Mouse (Mus musculus) fat pad, adult 2 months (tissue): ENCODE data around the gene Gm10639.
A peak's percentile ranks its signal among the peaks of the same experiment; 100 is the strongest.
"Not testable (repeated sequence)": the region's sequence is repeated elsewhere in the genome, so short reads cannot be mapped to it uniquely, and the experiment has no call there.

Experiments
- DNase-seq: peaks from one replicate; pipeline ENCODE4 v3.0.0-alpha.2; 2011; ENCODE audit warnings: low read depth, low spot score; ENCODE audit errors: extremely low read depth

Gene Gm10639

GRCm38 (mm10) chr9:78289723-78290122, at the start of gene Gm10639:
Gene Gm10639, plus strand, starts transcription at chr9:78289923.
- peak; percentile 14 for DNase-seq

- not testable (repeated sequence) for DNase-seq
These were observed 33.8 kb upstream of the Gm10639 start for GRCm38 (mm10) chr9:78255683-78256470.

DNA sequence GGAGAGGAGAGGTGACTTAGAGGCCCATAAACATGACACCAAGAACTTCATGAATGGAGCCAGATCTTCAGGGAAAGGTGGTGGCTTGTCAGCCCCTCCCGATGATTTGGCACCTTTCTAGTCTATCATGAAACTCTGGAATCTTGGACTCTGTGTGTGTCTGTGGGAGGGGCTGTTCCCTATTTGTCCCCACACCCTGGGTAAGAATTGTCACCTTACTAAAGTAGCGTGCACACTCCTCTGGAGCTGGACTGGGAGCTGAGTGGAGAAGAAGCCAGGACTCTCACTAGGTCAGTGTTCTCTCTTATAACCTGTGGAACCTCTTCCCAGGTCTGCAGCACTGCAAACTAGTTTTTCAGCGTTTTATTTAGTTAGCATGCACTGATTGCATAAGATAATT, 32.8 kb upstream of the Gm10639 start, which contains the start of gene Gm3776:
Gm3776 (plus strand) TSS at position 216 of the 400 bp plus-strand sequence.
- DNase-seq: not testable (repeated sequence)

DNA sequence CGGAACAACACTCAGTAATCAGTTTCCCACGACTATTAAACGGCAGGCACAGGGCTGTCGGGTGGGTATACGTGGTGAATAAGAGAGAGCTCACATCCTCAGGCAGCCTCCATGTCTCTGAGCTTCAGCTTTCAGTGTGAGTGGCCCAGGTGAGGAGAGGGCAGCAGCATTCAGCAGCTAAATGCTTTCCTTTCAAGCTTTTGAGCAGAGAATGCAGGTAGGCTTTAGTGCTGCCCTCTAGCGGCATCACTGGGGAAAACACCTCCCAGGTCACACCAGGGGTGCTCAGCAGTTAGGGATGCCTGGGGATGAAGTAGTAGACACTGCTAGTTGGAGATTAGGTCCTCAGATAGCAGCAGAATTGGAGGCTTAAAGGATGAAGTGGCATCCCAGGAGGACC, 30.0 kb upstream of the Gm10639 start:
- DNase-seq: not testable (repeated sequence)

DNA sequence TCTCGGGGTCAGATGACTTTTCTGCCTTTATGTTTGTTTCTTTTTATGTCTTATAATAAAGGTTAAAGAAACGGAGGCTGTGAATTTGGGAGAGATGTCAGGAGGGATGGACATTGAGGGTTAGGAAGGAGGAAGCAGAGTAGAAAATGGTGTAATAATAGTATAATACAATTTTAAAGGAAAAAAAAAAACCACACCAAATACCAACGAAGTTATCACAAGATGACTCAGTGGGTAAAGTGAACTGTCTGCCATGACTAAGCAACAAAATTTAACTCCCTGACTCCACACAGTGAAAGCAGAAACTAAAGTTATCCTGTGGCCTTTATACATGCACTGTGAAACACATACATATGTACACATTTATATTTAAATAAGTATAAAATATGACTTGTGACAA, 18.8 kb upstream of the Gm10639 start:
- DNase-seq: not testable (repeated sequence)

DNA sequence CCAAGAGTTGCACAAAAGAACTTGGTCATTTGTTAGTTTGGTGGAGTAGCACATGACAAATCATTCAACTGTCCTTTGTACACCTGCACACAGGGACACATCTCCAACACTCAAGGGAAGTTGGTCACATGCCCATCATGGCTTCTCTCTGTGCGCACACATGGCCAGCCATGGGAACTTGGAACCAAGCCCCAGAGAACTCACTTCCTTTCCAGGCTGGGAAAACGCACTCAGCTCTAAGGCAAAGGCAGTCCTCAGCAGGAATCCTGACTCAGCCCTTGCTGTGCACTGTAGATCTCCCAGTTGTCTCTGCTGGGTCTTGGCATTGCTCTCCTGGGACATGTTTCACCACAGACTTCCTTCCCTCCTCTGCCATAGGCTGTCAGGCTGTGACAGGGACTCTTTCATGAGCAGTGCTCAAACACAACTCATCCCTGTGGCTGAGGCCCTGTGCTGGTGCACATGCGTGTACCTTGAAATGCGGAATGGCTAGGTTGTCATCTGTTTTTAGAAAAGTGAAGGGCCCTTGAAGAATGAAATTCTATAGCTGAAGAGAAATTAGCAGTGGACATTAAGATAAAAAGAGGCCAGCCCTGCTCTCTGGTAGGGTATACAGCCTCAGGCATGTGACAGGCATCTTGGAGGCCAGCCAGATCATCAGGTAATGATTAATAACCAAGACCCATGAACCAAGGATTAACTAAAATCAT, 7.6 kb upstream of the Gm10639 start:
- not testable (repeated sequence) for DNase-seq

DNA sequence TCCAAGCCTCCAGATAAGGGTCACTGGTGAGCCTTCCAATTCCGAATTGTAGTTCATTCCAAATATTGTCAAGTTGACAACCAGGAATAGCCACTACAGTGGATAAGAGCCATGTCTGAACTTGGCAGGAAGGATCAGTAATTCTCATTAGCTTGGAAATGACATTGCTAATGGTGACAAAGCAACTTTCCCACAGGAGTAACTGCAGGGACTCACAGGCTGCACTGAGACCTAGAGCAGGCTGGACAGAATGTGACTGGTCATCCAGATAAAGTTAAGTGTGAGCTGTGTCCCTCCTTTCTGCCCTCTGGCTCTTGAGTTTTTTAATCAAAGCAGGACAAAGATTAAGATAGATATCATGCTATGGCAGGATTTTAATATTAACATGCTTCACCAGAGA, 660 bp upstream of the Gm10639 start:
- not testable (repeated sequence) for DNase-seq

GRCm38 (mm10) chr9:78292462-78292861, 2.7 kb downstream of the Gm10639 start:
- not testable (repeated sequence) for DNase-seq

GRCm38 (mm10) chr9:78293683-78294082, 4.0 kb downstream of the Gm10639 start:
- DNase-seq: not testable (repeated sequence)

DNA sequence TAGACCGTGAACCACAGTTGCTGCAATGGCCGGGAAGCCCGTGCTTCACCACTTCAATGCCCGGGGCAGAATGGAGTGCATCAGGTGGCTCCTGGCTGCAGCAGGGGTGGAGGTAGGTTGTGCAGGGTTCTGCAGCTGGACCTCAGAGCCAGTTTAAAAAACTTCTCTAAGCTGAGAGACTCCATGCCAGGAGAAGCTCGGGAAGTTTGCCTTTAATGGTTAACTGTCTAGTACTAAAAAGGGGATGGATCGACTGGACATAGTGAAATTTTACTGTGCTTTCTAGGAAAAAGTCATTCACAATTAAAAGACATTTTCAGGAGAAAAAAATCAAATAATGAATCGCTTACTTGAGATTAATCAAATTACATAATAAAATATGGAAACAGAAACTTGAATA, 5.1 kb downstream of the Gm10639 start:
- DNase-seq: not testable (repeated sequence)

- not testable (repeated sequence) for DNase-seq
These were observed 6.4 kb downstream of the Gm10639 start for GRCm38 (mm10) chr9:78296089-78296488.

- DNase-seq: no peak
These were observed 8.5 kb downstream of the Gm10639 start for GRCm38 (mm10) chr9:78298232-78298631.

- not testable (repeated sequence) for DNase-seq
These were observed 9.4 kb downstream of the Gm10639 start for GRCm38 (mm10) chr9:78299143-78299542.

DNA sequence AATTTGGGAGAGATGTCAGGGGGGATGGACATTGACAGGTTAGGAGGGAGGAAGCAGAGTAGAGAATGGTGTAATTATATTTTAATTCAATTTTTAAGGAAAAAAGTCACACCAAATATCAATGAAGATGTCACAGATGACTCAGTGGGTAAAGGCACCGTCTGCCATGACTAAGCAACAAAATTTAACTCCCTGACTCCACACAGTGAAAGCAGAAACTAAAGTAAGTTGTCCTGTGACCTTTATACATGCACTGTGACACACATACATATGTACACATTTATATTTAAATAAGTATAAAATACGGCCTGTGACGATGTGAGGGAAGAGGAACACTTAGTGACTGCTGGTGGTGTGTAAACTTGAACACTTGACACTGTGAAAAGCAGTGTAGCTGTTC, 18.4 kb downstream of the Gm10639 start:
- not testable (repeated sequence) for DNase-seq

DNA sequence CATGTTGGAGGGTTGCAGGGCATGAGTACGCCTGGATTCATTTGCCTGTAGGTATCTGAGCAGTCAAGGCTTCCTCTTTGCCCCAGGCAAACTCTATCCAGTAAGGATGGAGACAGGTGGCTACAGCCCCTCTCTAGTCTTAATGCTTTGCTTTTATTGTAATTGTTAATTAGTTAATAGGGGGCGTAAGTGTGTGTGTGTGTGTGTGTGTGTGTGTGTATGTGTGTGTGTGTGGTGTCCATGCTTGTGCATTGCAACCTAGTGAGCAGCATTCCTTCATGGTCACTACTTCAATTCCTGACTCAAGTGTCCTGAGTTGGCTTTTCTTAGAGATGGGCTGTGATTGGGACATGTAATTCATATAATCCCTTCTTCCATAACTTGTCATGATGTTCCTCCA, 25.0 kb downstream of the Gm10639 start, which contains the start of gene Omt2a:
Omt2a (minus strand) TSS at position 101 of the 400 bp plus-strand sequence.
- no peak for DNase-seq

GRCm38 (mm10) chr9:78319499-78319898, 29.8 kb downstream of the Gm10639 start:
- DNase-seq: no peak

- DNase-seq: not testable (repeated sequence)
These were observed 37.6 kb downstream of the Gm10639 start, which contains the start of gene Omt2b for GRCm38 (mm10) chr9:78327289-78327688. Gene Omt2b, plus strand, starts transcription at chr9:78327589.

DNA sequence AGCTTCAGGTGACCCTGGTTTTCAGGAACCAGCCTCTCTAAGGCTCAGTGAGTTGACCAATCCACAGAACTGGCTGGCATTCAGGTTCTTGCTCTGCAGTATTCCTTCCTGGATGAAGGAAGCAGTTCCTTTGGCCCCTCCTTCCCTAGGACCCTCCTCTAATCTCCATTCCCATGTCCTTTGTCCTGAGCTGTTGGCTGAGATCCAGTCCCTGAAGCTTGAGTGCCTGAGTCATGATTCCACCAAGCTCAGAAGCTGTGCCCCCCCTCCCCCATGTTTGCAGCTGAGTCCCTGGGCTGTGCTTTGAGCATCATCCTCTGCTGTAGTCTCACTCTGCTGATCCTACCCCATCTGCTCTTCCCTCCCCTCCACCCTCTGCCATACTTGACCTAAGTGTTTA, 47.3 kb downstream of the Gm10639 start:
- DNase-seq: not testable (repeated sequence)

DNA sequence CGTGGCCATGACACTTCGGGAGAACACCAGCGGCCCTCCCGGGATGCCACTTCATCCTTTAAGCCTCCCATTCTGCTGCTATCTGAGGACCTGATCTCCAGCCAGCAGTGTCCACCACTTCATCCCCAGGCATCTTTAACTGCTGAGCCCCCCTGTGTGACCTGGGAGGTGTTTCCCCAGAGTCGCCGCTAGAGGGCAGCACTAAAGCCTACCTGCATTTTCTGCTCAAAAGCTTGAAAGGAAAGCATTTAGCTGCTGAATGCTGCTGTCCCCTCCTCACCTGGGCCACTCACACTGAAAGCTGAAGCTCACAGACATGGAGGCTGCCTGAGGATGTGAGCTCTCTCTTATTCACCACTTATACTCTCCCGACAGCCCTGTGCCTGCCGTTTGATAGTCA, 50.6 kb downstream of the Gm10639 start:
- DNase-seq: not testable (repeated sequence)

GRCm38 (mm10) chr9:78342494-78342893, 52.8 kb downstream of the Gm10639 start:
- not testable (repeated sequence) for DNase-seq

DNA sequence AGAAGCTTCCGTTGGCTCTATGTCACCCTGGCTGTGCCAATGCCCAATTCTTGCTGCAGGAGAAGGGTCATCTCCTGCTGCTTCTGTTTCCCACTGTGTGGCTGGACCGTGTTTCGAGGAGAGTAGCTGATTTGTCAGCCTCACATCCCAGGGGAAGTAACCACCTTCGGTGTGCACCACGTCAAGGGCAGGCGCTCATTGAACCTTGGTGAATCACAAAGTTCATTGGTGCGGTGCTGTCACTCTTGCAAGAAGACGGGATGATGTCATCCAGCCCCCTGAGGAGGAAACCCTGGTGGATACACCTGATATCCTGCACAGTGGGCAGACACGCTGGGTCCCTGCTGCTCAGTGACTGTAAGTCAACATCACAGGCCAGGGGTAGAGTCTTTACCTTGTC, 53.3 kb downstream of the Gm10639 start:
- not testable (repeated sequence) for DNase-seq

DNA sequence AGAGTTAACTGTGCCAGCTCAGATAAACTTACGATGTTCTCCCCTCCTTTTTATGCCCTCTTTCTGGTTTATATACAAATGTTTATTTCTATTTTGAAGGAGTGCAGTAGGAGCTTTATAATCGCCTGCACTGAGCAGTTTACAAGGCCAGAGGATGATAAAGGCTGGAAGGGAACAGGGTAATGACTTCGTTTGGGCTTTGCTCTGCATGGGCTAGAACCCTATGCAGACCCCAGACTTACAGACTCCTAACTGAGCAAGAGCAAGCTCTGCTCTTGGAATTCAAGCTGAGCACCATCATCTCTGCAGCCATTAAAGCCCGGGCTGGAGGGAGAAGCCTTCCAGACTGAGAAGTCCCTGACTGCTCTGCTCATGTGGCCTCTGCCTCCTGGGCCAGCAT, 55.5 kb downstream of the Gm10639 start:
- DNase-seq: not testable (repeated sequence)
